Comparison of ENCODE assay signal across 12 mouse cellular contexts in genomic region chr4:43425197-43425596, GRCm38 (mm10). TPM values are rescaled to one million over a fixed set of nuclear protein-coding genes. Genes with fewer than 3 reads are reported as not detected.
DNase-seq lines count a peak whose midpoint lies in the region; ATAC-seq lines count a peak whose summit lies in the region.
"Had no signal": no experiment of that assay in that cellular context is flagged by ENCODE, and none has a peak within 500 bp of the region (broad histone marks: within the 10 kb centered on the region; RNA-seq: fewer than 3 reads in every experiment).

No protein-coding gene starts in this region.

- no peak overlapping the region; the same call in 1 of the 2 replicates for H3K9ac ChIP-seq in heart, embryonic 11.5 days (ENCODE audit: low read depth, low read length)
- no peak overlapping the region for H3K9ac ChIP-seq in stomach, embryonic 15.5 days
- H3K9ac ChIP-seq: heart, embryonic 15.5 days had no signal

- H3K4me2 ChIP-seq in heart, embryonic 11.5 days = peak overlapping the region; percentile 36
- H3K4me2 ChIP-seq in stomach, embryonic 15.5 days = peak overlapping the region; percentile 46
- H3K4me2 ChIP-seq: heart, embryonic 15.5 days had no signal

- no peaks in the 10 kb centered on the region for H3K9me3 ChIP-seq in heart, embryonic 11.5 days (replicated peaks; ENCODE audit: control insufficient read depth, low read length)
- no peaks in the 10 kb centered on the region for H3K9me3 ChIP-seq in limb, embryonic 10.5 days (replicated peaks)
- H3K9me3 ChIP-seq in stomach, embryonic 15.5 days = no peaks in the 10 kb centered on the region
- H3K9me3 ChIP-seq: heart, embryonic 15.5 days had no signal

- no peak for DNase-seq in heart, adult 8-10 months (ENCODE audit: low spot score)
- DNase-seq in ovary, postnatal 36 days (ENCODE audit: low spot score) = peak; percentile 9
- no peak for DNase-seq in ovary, postnatal 10 days (ENCODE audit: low spot score)
- DNase-seq in limb, embryonic 10.5 days (ENCODE audit: low spot score) = peak; percentile 54
- DNase-seq in natural killer cell, adult 2 months (ENCODE audit: low spot score in 2 of 2) = no peak
- no peak for DNase-seq in layer of hippocampus, postnatal 25 days (ENCODE audit: extremely low spot score in 1 of 2, low spot score in 1 of 2)

- peaks cover 15% of the 10 kb centered on the region for H3K4me1 ChIP-seq in heart, embryonic 11.5 days (ENCODE audit: control insufficient read depth, insufficient read depth, low read length)
- peaks cover 33% of the 10 kb centered on the region for H3K4me1 ChIP-seq in limb, embryonic 10.5 days
- H3K4me1 ChIP-seq in stomach, embryonic 15.5 days = peaks cover 28% of the 10 kb centered on the region

- ATAC-seq in heart, embryonic 11.5 days (replicated peaks; ENCODE audit: insufficient number of reproducible peaks, low FRiP score, low TSS enrichment) = no peak
- ATAC-seq in stomach, embryonic 15.5 days (ENCODE audit: insufficient read depth, low FRiP score, low read depth) = no peak
- ATAC-seq: CD4-positive, CD25-positive, alpha-beta regulatory T cell, adult 4 months had no signal

- H3K27ac ChIP-seq in heart, embryonic 11.5 days (ENCODE audit: low read depth, low read length) = no peak overlapping the region
- peak overlapping the region; percentile 47; the same call in 1 of the 2 replicates for H3K27ac ChIP-seq in limb, embryonic 10.5 days
- no peak overlapping the region for H3K27ac ChIP-seq in stomach, embryonic 15.5 days
- H3K27ac ChIP-seq: heart, embryonic 15.5 days; layer of hippocampus, adult 2 months; macrophage had no signal

- H3K4me3 ChIP-seq in heart, embryonic 11.5 days (ENCODE audit: low read depth, low read length) = 0 out of 2 replicates have a peak overlapping the region, but pooled peaks have one; percentile 17
- peak overlapping the region; percentile 47 for H3K4me3 ChIP-seq in limb, embryonic 10.5 days
- peak overlapping the region; percentile 10; the same call in 1 of the 2 replicates for H3K4me3 ChIP-seq in stomach, embryonic 15.5 days (replicated peaks)
- H3K4me3 ChIP-seq: heart, embryonic 15.5 days; layer of hippocampus, adult 2 months had no signal

- H3K27me3 ChIP-seq in heart, embryonic 11.5 days (ENCODE audit: control insufficient read depth, insufficient read depth, low read length) = peaks cover 65% of the 10 kb centered on the region
- H3K27me3 ChIP-seq in limb, embryonic 10.5 days (ENCODE audit: low read depth, poor library complexity, severe bottlenecking) = peaks cover 93% of the 10 kb centered on the region
- peaks cover 17% of the 10 kb centered on the region for H3K27me3 ChIP-seq in stomach, embryonic 15.5 days (replicated peaks)

- H3K36me3 ChIP-seq in heart, embryonic 11.5 days (ENCODE audit: control insufficient read depth, insufficient read depth, low read length) = peaks cover 17% of the 10 kb centered on the region
- peaks cover 37% of the 10 kb centered on the region for H3K36me3 ChIP-seq in limb, embryonic 10.5 days
- peaks cover 30% of the 10 kb centered on the region for H3K36me3 ChIP-seq in stomach, embryonic 15.5 days

- 25% methylated on average over 14 of the region's 14 CpGs for WGBS in heart, embryonic 11.5 days (ENCODE audit: insufficient replicate concordance)
- 16% methylated on average over 14 of the region's 14 CpGs for WGBS in limb, embryonic 10.5 days
- WGBS in stomach, embryonic 15.5 days = 41% methylated on average over 14 of the region's 14 CpGs

RNA-seq across cellular contexts. Expression of gene Fam166b, which starts 3.7 kb away (rescaled TPM):
- polyA plus RNA-seq in heart, embryonic 11.5 days (2014; fragmentation: Nextera tagmentation; extraction: Ambion mirVana) = 0.23 TPM in 1 of 2 replicates, not detected in the other
- total RNA-seq in heart, adult 8-10 months (2022) = not detected
- 0.18 TPM in 1 of 2 replicates, not detected in the other for polyA plus RNA-seq in limb, embryonic 10.5 days (2016; fragmentation: Nextera tagmentation; extraction: Ambion mirVana)
- 0.22 TPM in 1 of 2 replicates, not detected in the other for polyA plus RNA-seq in stomach, embryonic 15.5 days (2015; fragmentation: Nextera tagmentation; extraction: Ambion mirVana)
- 1 to 10 TPM in 1 of 2 experiments, under 1 TPM in 1; 0.59 to 3.1 TPM for total RNA-seq in layer of hippocampus, postnatal 25 days (2021)
- polyA plus RNA-seq: CD4-positive, CD25-positive, alpha-beta regulatory T cell, adult 4 months; macrophage had no signal

RNA-seq across cellular contexts. Expression of gene Tesk1, which starts 16.5 kb away (rescaled TPM):
- 5.0 and 6.1 TPM in 2 replicates for polyA plus RNA-seq in heart, embryonic 11.5 days (2014; fragmentation: Nextera tagmentation; extraction: Ambion mirVana)
- 10 to 100 TPM; 31.3 to 38.2 (median 35.2) TPM for total RNA-seq in heart, adult 8-10 months (2022)
- polyA plus RNA-seq in limb, embryonic 10.5 days (2016; fragmentation: Nextera tagmentation; extraction: Ambion mirVana) = 7.5 and 9.7 TPM in 2 replicates
- polyA plus RNA-seq in stomach, embryonic 15.5 days (2015; fragmentation: Nextera tagmentation; extraction: Ambion mirVana) = 6.2 and 7.4 TPM in 2 replicates
- total RNA-seq in layer of hippocampus, postnatal 25 days (2021) = 10 to 100 TPM; 74.1 to 77.6 TPM

RNA-seq across cellular contexts. Expression of gene Cd72, which starts 29.2 kb away (rescaled TPM):
- 1.8 and 3.3 TPM in 2 replicates for polyA plus RNA-seq in heart, embryonic 11.5 days (2014; fragmentation: Nextera tagmentation; extraction: Ambion mirVana)
- total RNA-seq in heart, adult 8-10 months (2022) = 1 to 10 TPM in 1 of 4 experiments, under 1 TPM in 3; 0.24 to 1.1 (median 0.69) TPM
- 2.0 and 2.3 TPM in 2 replicates for polyA plus RNA-seq in limb, embryonic 10.5 days (2016; fragmentation: Nextera tagmentation; extraction: Ambion mirVana)
- 3.3 and 5.2 TPM in 2 replicates for polyA plus RNA-seq in stomach, embryonic 15.5 days (2015; fragmentation: Nextera tagmentation; extraction: Ambion mirVana)
- under 1 TPM in 1 of 2 experiments, not detected in 1; 0.22 TPM for total RNA-seq in layer of hippocampus, postnatal 25 days (2021)
- total RNA-seq: layer of hippocampus, adult 2 months had no signal

RNA-seq across cellular contexts. Expression of gene Rusc2, which starts 43.4 kb away (rescaled TPM):
- polyA plus RNA-seq in heart, embryonic 11.5 days (2014; fragmentation: Nextera tagmentation; extraction: Ambion mirVana) = 6.3 and 7.8 TPM in 2 replicates
- total RNA-seq in heart, adult 8-10 months (2022) = 10 to 100 TPM; 47.4 to 58.6 (median 48.9) TPM
- polyA plus RNA-seq in limb, embryonic 10.5 days (2016; fragmentation: Nextera tagmentation; extraction: Ambion mirVana) = 3.4 and 5.8 TPM in 2 replicates
- 16.3 and 17.2 TPM in 2 replicates for polyA plus RNA-seq in stomach, embryonic 15.5 days (2015; fragmentation: Nextera tagmentation; extraction: Ambion mirVana)
- total RNA-seq in layer of hippocampus, postnatal 25 days (2021) = 100 to 1,000 TPM; 122 to 123 TPM
- polyA plus RNA-seq: CD4-positive, CD25-positive, alpha-beta regulatory T cell, adult 4 months had no signal

RNA-seq across cellular contexts. Expression of gene Sit1, which starts 58.3 kb away (rescaled TPM):
- polyA plus RNA-seq in heart, embryonic 11.5 days (2014; fragmentation: Nextera tagmentation; extraction: Ambion mirVana) = not detected in 2 replicates
- total RNA-seq in heart, adult 8-10 months (2022) = not detected
- not detected in 2 replicates for polyA plus RNA-seq in limb, embryonic 10.5 days (2016; fragmentation: Nextera tagmentation; extraction: Ambion mirVana)
- not detected in 2 replicates for polyA plus RNA-seq in stomach, embryonic 15.5 days (2015; fragmentation: Nextera tagmentation; extraction: Ambion mirVana)
- total RNA-seq in layer of hippocampus, postnatal 25 days (2021) = not detected
- total RNA-seq: layer of hippocampus, adult 2 months had no signal
- polyA plus RNA-seq: macrophage had no signal

Comparison
In these comparisons a context has a peak if more than half of its experiments do, and no peak if none do; other contexts are left out.
1. DNase-seq: peak in ovary, postnatal 36 days (single experiment) and limb, embryonic 10.5 days (single experiment); none in heart, adult 8-10 months (single experiment), ovary, postnatal 10 days (single experiment), natural killer cell, adult 2 months (0 of 2) and layer of hippocampus, postnatal 25 days (0 of 2).
2. Peak in every context shown above with its lines, with median percentiles within 50 percentile points of each other: H3K4me3 ChIP-seq.